Mouse (Mus musculus): Measurements from ENCODE around the gene Tmem104. TPM values are rescaled to one million over a fixed set of nuclear protein-coding genes. Genes with fewer than 3 reads are reported as not detected.

Gene Tmem104
- polyA plus RNA-seq (2014; fragmentation: Illumina TruSeq; extraction: RNeasy Lipid Tissue Mini Kit (QIAGEN cat#74804); ENCODE audit: insufficient read depth, low read depth, low replicate concordance): 4.0 TPM

GRCm38 (mm10) chr11:115187224-115187639 is at the start of gene Tmem104:
TSS of gene Tmem104 (plus strand) at chr11:115187487.

GRCm38 (mm10) chr11:115162832-115163480 is 24.3 kb upstream of the Tmem104 start, which contains the start of gene Slc9a3r1:
TSS of gene Slc9a3r1 (plus strand) at chr11:115163341.

DNA sequence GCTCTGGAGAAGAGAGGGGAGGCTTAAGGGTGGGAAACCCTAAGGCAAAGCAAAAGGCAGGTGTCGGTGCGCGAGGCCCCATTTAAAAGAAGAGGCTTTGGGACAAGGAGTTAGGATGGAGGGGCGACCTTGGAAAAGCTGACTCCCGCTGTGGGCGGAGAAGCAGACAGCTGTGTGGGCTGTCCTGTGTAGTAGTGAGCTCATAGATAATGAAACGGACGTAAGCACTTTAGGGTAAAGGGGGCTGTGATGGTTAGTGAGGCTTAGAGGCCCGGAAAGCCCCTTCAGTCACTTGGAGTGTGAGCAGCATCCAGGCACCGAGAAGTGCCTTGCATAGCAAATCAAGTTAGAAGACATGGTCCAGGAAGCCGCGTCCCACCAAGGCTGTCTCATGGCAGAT is 406 bp downstream of the Tmem104 start, which contains the start of gene Nat9:
Gene Nat9, minus strand, starts transcription at position 167 of the 400 bp plus-strand sequence.

GRCm38 (mm10) chr11:115267061-115267883 is 80.0 kb downstream of the Tmem104 start, which contains the start of gene Grin2c:
TSS of gene Grin2c (minus strand) at chr11:115267243.

GRCm38 (mm10) chr11:115276780-115277603 is 89.7 kb downstream of the Tmem104 start, which contains the start of gene Fdxr:
TSS of gene Fdxr (minus strand) at chr11:115277050.

Other genes with a start within 250 kb of the Tmem104 start
- gene Cd300c, start 218.3 kb upstream of the Tmem104 start, polyA plus RNA-seq (2014; fragmentation: Illumina TruSeq; extraction: RNeasy Lipid Tissue Mini Kit (QIAGEN cat#74804); ENCODE audit: insufficient read depth, low read depth, low replicate concordance): 1.2 TPM
- gene Cd300ld, start 197.6 kb upstream of the Tmem104 start, polyA plus RNA-seq (2014; fragmentation: Illumina TruSeq; extraction: RNeasy Lipid Tissue Mini Kit (QIAGEN cat#74804); ENCODE audit: insufficient read depth, low read depth, low replicate concordance): 4.7 TPM
- gene Cd300c2, start 185.6 kb upstream of the Tmem104 start, polyA plus RNA-seq (2014; fragmentation: Illumina TruSeq; extraction: RNeasy Lipid Tissue Mini Kit (QIAGEN cat#74804); ENCODE audit: insufficient read depth, low read depth, low replicate concordance): 24.2 TPM
- gene Cd300ld2, start 171.3 kb upstream of the Tmem104 start, polyA plus RNA-seq (2014; fragmentation: Illumina TruSeq; extraction: RNeasy Lipid Tissue Mini Kit (QIAGEN cat#74804); ENCODE audit: insufficient read depth, low read depth, low replicate concordance): not detected
- gene Cd300ld4, start 160.5 kb upstream of the Tmem104 start, polyA plus RNA-seq (2014; fragmentation: Illumina TruSeq; extraction: RNeasy Lipid Tissue Mini Kit (QIAGEN cat#74804); ENCODE audit: insufficient read depth, low read depth, low replicate concordance): not detected
- gene Cd300ld5, start 149.7 kb upstream of the Tmem104 start, polyA plus RNA-seq (2014; fragmentation: Illumina TruSeq; extraction: RNeasy Lipid Tissue Mini Kit (QIAGEN cat#74804); ENCODE audit: insufficient read depth, low read depth, low replicate concordance): 0.79 TPM
- gene Cd300ld3, start 139.1 kb upstream of the Tmem104 start, polyA plus RNA-seq (2014; fragmentation: Illumina TruSeq; extraction: RNeasy Lipid Tissue Mini Kit (QIAGEN cat#74804); ENCODE audit: insufficient read depth, low read depth, low replicate concordance): 2.4 TPM
- 1.3 TPM for gene Cd300e, start 125.3 kb upstream of the Tmem104 start, polyA plus RNA-seq (2014; fragmentation: Illumina TruSeq; extraction: RNeasy Lipid Tissue Mini Kit (QIAGEN cat#74804); ENCODE audit: insufficient read depth, low read depth, low replicate concordance)
- gene Rab37, start 96.1 kb upstream of the Tmem104 start, polyA plus RNA-seq (2014; fragmentation: Illumina TruSeq; extraction: RNeasy Lipid Tissue Mini Kit (QIAGEN cat#74804); ENCODE audit: insufficient read depth, low read depth, low replicate concordance): 1.1 TPM
- gene Cd300lf, start 53.5 kb upstream of the Tmem104 start, polyA plus RNA-seq (2014; fragmentation: Illumina TruSeq; extraction: RNeasy Lipid Tissue Mini Kit (QIAGEN cat#74804); ENCODE audit: insufficient read depth, low read depth, low replicate concordance): 6.7 TPM
- 44.9 TPM for gene Slc9a3r1, start 24.1 kb upstream of the Tmem104 start, polyA plus RNA-seq (2014; fragmentation: Illumina TruSeq; extraction: RNeasy Lipid Tissue Mini Kit (QIAGEN cat#74804); ENCODE audit: insufficient read depth, low read depth, low replicate concordance)
- 33.1 TPM for gene Nat9, start 372 bp downstream of the Tmem104 start, polyA plus RNA-seq (2014; fragmentation: Illumina TruSeq; extraction: RNeasy Lipid Tissue Mini Kit (QIAGEN cat#74804); ENCODE audit: insufficient read depth, low read depth, low replicate concordance)
- gene Grin2c, start 79.8 kb downstream of the Tmem104 start, polyA plus RNA-seq (2014; fragmentation: Illumina TruSeq; extraction: RNeasy Lipid Tissue Mini Kit (QIAGEN cat#74804); ENCODE audit: insufficient read depth, low read depth, low replicate concordance): 0.39 TPM
- gene Fdxr, start 89.6 kb downstream of the Tmem104 start, polyA plus RNA-seq (2014; fragmentation: Illumina TruSeq; extraction: RNeasy Lipid Tissue Mini Kit (QIAGEN cat#74804); ENCODE audit: insufficient read depth, low read depth, low replicate concordance): 6.9 TPM
- 0.99 TPM for gene Fads6, start 110.2 kb downstream of the Tmem104 start, polyA plus RNA-seq (2014; fragmentation: Illumina TruSeq; extraction: RNeasy Lipid Tissue Mini Kit (QIAGEN cat#74804); ENCODE audit: insufficient read depth, low read depth, low replicate concordance)
- not detected for gene Otop2, start 119.7 kb downstream of the Tmem104 start, polyA plus RNA-seq (2014; fragmentation: Illumina TruSeq; extraction: RNeasy Lipid Tissue Mini Kit (QIAGEN cat#74804); ENCODE audit: insufficient read depth, low read depth, low replicate concordance)
- not detected for gene Ush1g, start 134.6 kb downstream of the Tmem104 start, polyA plus RNA-seq (2014; fragmentation: Illumina TruSeq; extraction: RNeasy Lipid Tissue Mini Kit (QIAGEN cat#74804); ENCODE audit: insufficient read depth, low read depth, low replicate concordance)
- gene Otop3, start 147.2 kb downstream of the Tmem104 start, polyA plus RNA-seq (2014; fragmentation: Illumina TruSeq; extraction: RNeasy Lipid Tissue Mini Kit (QIAGEN cat#74804); ENCODE audit: insufficient read depth, low read depth, low replicate concordance): not detected
- 11.8 TPM for gene Hid1, start 180.3 kb downstream of the Tmem104 start, polyA plus RNA-seq (2014; fragmentation: Illumina TruSeq; extraction: RNeasy Lipid Tissue Mini Kit (QIAGEN cat#74804); ENCODE audit: insufficient read depth, low read depth, low replicate concordance)
- 7.4 TPM for gene Cdr2l, start 194.4 kb downstream of the Tmem104 start, polyA plus RNA-seq (2014; fragmentation: Illumina TruSeq; extraction: RNeasy Lipid Tissue Mini Kit (QIAGEN cat#74804); ENCODE audit: insufficient read depth, low read depth, low replicate concordance)
- gene Mrpl58, start 216.3 kb downstream of the Tmem104 start, polyA plus RNA-seq (2014; fragmentation: Illumina TruSeq; extraction: RNeasy Lipid Tissue Mini Kit (QIAGEN cat#74804); ENCODE audit: insufficient read depth, low read depth, low replicate concordance): 89.2 TPM
- 582 TPM for gene Atp5h, start 232.5 kb downstream of the Tmem104 start, polyA plus RNA-seq (2014; fragmentation: Illumina TruSeq; extraction: RNeasy Lipid Tissue Mini Kit (QIAGEN cat#74804); ENCODE audit: insufficient read depth, low read depth, low replicate concordance)
- gene Kctd2, start 232.6 kb downstream of the Tmem104 start, polyA plus RNA-seq (2014; fragmentation: Illumina TruSeq; extraction: RNeasy Lipid Tissue Mini Kit (QIAGEN cat#74804); ENCODE audit: insufficient read depth, low read depth, low replicate concordance): 47.3 TPM

Data from lung, adult 10 weeks (tissue).